Mouse (Mus musculus) lung, embryonic 14.5 days (tissue): ENCODE results near the gene Uqcc1. TPM values are rescaled to one million over a fixed set of nuclear protein-coding genes. Genes with fewer than 3 reads are reported as not detected.

Experiments
- ATAC-seq: fragments of 200-750 bp; cut with Nextera tagmentation; 2 replicates; pipeline ENCODE4 v1.8.0; 2017; ENCODE audit warnings: mild to moderate bottlenecking, moderate TSS enrichment, moderate library complexity; ENCODE audit not compliant: insufficient read depth
- DNase-seq: peaks from one replicate; pipeline ENCODE4 v3.0.0-alpha.2; 2015
- H3K27ac ChIP-seq: fragments of 300-500 bp; sonication (generic); 2 replicates; pipeline ENCODE4 v1.5.1; 2014; ENCODE audit warnings: low read depth, mild to moderate bottlenecking, moderate library complexity
- H3K27me3 ChIP-seq: fragments of 300-500 bp; sonication (generic); 2 replicates; pipeline ENCODE4 v1.6.1; 2014; ENCODE audit warnings: low read length, control low read depth; ENCODE audit not compliant: insufficient read depth
- H3K36me3 ChIP-seq: fragments of 300-500 bp; sonication (generic); 2 replicates; pipeline ENCODE4 v1.6.1; 2014; ENCODE audit warnings: control low read depth; ENCODE audit not compliant: insufficient read depth
- H3K4me1 ChIP-seq: fragments of 300-500 bp; sonication (generic); 2 replicates; pipeline ENCODE4 v1.6.1; 2014; ENCODE audit warnings: antibody characterized with exemption, control low read depth; ENCODE audit not compliant: insufficient read depth
- H3K4me2 ChIP-seq: fragments of 300-500 bp; sonication (generic); 2 replicates; pipeline ENCODE4 v1.6.1; 2014; ENCODE audit warnings: mild to moderate bottlenecking
- H3K4me3 ChIP-seq: fragments of 300-500 bp; sonication (generic); 2 replicates; pipeline ENCODE4 v1.5.1; 2014; ENCODE audit warnings: low read depth, low read length
- H3K9ac ChIP-seq: fragments of 300-500 bp; sonication (generic); 2 replicates; pipeline ENCODE4 v1.6.1; 2014
- H3K9me3 ChIP-seq: fragments of 300-500 bp; sonication (generic); 2 replicates; pipeline ENCODE4 v1.6.1; 2016; ENCODE audit warnings: low read depth, low read length, control low read depth
- CTCF ChIP-seq: IDR thresholded peaks from 2 replicates; pipeline ENCODE4 v1.5.1; 2016; ENCODE audit warnings: antibody characterized with exemption, low read depth
- WGBS: fragments of 180-500 bp; shearing (Covaris S2); extraction: QIAGEN DNeasy Blood & Tissue Kit; methylation state at CpG from one replicate; pipeline ENCODE4 v1.1.7; 2014; 5-methylcytosine and 5-hydroxymethylcytosine counted together
- polyA plus RNA-seq: library from polyadenylated mRNA; unstranded; fragments of >200 nt; fragmentation: Nextera tagmentation; extraction: Ambion mirVana; gene quantifications from 2 replicates; pipeline ENCODE4 v1.2.1, GENCODE M21; 2014

The Uqcc1 gene
- polyA plus RNA-seq, 1 experiment from 2014 or later, result 52.0 TPM

DNA sequence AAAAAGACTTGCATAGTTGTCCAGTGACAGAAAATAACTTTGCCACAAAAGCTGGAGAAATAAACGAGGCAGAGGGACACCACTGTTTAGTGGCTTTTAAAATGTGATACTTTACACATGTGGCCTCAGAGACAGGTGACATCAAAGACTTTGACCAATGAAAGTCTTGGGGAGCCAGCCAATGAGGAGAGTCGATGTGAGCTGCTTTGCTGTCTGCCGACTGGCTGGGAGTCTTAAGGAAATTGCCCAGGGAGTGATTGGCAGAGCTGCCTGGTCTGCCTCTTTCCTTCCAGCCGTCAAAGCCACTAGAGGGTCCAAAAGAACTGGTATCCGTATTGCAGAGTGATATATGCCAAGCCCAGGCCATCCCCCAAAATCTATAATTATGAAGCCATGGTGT is 115.3 kb downstream of the Uqcc1 start:
- Histone ChIP-seq H3K27ac (no peak overlapping the region), H3K27me3 (no peaks in the 10 kb centered on the region), H3K4me1 (no peaks in the 10 kb centered on the region), H3K36me3 (peaks cover 6% of the 10 kb centered on the region; the same call in 1 of the 2 replicates), H3K9me3 (no peaks in the 10 kb centered on the region), H3K9ac (no peak overlapping the region), H3K4me2 (no peak overlapping the region), H3K4me3 (no peak overlapping the region)
- ATAC-seq (no peak), DNase-seq (no peak)
- WGBS, result 25% methylated on average over 5 of the region's 5 CpGs
- TF ChIP-seq CTCF, result no peak

DNA sequence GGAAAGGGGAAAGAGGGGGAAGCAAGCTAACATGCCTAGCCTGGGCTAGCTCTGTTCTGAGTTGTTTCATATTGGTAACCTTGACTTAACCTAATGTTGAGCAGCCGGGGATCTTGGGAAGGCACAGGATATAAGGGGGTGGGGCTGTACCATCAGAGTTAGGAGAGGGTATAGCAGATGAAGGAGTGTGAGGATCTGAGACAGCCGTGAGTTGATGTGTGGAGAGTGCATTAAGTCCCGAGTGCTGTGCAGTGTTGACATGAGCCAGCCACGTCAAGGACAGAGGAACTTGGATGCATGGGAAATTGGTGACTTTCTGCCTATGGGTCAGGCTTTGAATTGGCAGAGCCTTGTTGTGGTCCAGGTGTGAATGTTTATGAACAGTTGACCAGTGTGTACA is 117.5 kb downstream of the Uqcc1 start:
- no peak overlapping the region for H3K9ac ChIP-seq
- WGBS, result 53% methylated on average over 4 of the region's 4 CpGs
- no peaks in the 10 kb centered on the region for H3K4me1 ChIP-seq
- ATAC-seq, result no peak
- no peak overlapping the region for H3K4me2 ChIP-seq
- H3K4me3 ChIP-seq, result no peak overlapping the region
- no peak for DNase-seq
- H3K27me3 ChIP-seq, result no peaks in the 10 kb centered on the region
- H3K9me3 ChIP-seq, result no peaks in the 10 kb centered on the region
- no peaks in the 10 kb centered on the region for H3K36me3 ChIP-seq
- TF ChIP-seq CTCF, result no peak
- no peak overlapping the region for H3K27ac ChIP-seq

DNA sequence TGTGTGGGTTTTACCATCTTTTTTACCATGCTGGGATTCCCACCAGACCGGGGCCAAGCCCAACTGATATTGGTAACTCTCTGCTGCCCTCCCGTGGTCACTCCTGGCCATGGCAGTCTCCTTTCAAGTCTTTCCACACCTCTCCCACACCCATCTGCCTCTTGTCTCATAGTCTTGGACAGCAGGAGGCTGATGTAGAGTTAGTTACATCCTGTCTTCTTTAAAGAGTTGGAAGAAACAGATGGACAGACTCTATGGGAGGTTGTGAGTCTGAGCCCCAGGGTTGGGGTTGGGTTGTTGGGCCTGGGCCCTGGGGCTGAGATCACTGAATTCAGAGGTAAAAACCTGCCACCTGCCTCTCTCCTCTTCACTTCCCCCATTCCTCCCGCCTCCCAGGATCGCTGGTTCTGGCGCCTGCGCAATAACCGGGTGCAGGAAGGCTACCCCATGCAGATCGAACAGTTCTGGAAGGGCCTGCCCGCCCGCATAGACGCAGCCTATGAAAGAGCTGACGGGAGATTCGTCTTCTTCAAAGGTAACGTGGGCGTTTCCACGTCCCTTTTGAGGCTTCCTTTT is 118.2 kb downstream of the Uqcc1 start:
- TF ChIP-seq CTCF, result peak; percentile 90
- Histone ChIP-seq H3K27ac (no peak overlapping the region), H3K4me2 (no peak overlapping the region), H3K4me3 (no peak overlapping the region), H3K9me3 (no peaks in the 10 kb centered on the region), H3K9ac (no peak overlapping the region), H3K4me1 (no peaks in the 10 kb centered on the region), H3K36me3 (no peaks in the 10 kb centered on the region), H3K27me3 (no peaks in the 10 kb centered on the region)
- ATAC-seq, result no peak
- peak; percentile 84 for DNase-seq
- 34% methylated on average over 16 of the region's 16 CpGs for WGBS

DNA sequence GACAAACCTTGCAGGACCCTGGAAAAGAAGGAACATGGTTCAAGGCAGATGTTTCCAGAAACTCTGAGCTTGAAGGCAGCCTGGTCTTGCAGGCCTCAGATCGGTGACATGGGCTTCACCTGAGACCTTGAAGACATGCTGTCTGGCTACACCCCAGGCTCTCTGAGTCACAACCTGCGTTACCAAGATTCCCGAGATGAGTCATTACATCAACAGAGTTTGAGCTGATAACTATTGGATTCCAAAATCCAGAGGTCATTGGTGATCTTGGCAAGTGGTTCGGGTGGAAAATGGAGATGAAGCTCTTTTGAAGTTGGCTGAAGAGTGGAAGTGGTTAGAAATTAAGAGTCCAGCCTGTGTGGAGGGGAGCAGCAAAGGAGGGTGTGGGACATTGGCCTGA is 120.5 kb downstream of the Uqcc1 start:
- no peak overlapping the region for H3K9ac ChIP-seq
- no peak for TF ChIP-seq CTCF
- H3K9me3 ChIP-seq, result no peaks in the 10 kb centered on the region
- no peaks in the 10 kb centered on the region for H3K36me3 ChIP-seq
- H3K4me1 ChIP-seq, result no peaks in the 10 kb centered on the region
- 82% methylated on average over 4 of the region's 4 CpGs for WGBS
- no peak overlapping the region for H3K4me3 ChIP-seq
- no peak for ATAC-seq
- no peak overlapping the region for H3K4me2 ChIP-seq
- DNase-seq, result no peak
- H3K27me3 ChIP-seq, result no peaks in the 10 kb centered on the region
- H3K27ac ChIP-seq, result no peak overlapping the region

DNA sequence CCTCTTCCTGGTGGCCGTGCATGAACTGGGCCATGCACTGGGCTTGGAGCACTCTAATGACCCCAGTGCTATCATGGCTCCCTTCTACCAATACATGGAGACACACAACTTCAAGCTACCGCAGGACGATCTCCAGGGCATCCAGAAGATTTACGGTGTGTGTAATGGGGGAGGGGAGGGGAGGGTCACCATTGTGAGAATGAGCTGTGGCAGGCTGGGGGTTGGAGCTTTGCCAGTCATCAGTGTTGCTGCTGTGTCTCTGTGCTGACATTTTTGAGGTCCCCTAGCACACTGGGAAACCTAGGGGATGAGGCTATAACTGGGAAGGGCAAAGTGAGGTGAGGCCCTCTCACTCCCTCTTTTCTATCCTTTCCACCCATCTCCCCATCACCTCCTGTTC is 122.7 kb downstream of the Uqcc1 start:
- Histone ChIP-seq H3K4me1 (no peaks in the 10 kb centered on the region), H3K36me3 (no peaks in the 10 kb centered on the region), H3K4me3 (no peak overlapping the region), H3K9me3 (no peaks in the 10 kb centered on the region), H3K4me2 (no peak overlapping the region), H3K27me3 (no peaks in the 10 kb centered on the region), H3K9ac (no peak overlapping the region), H3K27ac (no peak overlapping the region)
- 34% methylated on average over 4 of the region's 4 CpGs for WGBS
- no peak for DNase-seq
- ATAC-seq, result no peak
- TF ChIP-seq CTCF, result no peak

DNA sequence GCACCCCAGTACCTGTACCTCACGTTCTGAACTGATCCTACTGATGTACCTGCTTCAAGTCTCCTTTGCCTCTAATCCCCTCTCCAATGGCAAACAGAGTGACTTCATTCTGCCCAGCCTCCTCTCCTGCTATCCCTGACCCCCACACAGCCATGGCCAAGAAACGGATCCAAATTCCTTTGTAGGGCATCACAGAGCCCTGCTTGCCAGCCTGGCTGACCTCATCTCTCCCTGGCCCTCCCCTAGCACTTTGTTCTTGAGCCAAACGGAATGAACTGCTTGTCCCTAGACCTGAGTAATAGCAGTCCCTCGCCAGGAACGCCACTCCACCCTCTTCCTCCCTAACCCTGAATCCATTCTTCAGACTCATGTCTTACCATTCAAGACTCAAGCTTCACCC is 123.6 kb downstream of the Uqcc1 start:
- no peaks in the 10 kb centered on the region for H3K4me1 ChIP-seq
- H3K27me3 ChIP-seq, result no peaks in the 10 kb centered on the region
- H3K9ac ChIP-seq, result no peak overlapping the region
- TF ChIP-seq CTCF, result no peak
- ATAC-seq, result no peak
- 61% methylated on average over 5 of the region's 5 CpGs for WGBS
- no peak overlapping the region for H3K4me3 ChIP-seq
- no peaks in the 10 kb centered on the region for H3K36me3 ChIP-seq
- DNase-seq, result no peak
- H3K9me3 ChIP-seq, result no peaks in the 10 kb centered on the region
- no peak overlapping the region for H3K4me2 ChIP-seq
- no peak overlapping the region for H3K27ac ChIP-seq

DNA sequence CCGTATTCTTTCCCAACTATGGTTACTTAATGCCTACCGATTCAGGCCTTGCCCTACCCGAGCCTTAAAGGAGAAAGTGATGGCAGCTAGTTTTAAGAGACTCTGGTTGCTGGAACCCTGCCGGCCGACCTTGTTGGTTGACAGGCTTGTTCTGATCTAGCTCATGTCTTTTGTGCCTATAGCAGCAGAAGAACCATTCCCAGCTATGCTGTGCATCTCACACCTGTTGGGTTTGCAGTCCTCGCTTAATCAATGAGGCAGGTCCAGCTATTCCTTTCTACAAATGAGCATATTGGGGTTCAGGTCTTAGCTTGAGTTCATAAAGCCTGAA is 124.2 kb downstream of the Uqcc1 start:
- Histone ChIP-seq H3K4me3 (no peak overlapping the region), H3K9me3 (no peaks in the 10 kb centered on the region), H3K27ac (no peak overlapping the region), H3K4me2 (no peak overlapping the region), H3K27me3 (no peaks in the 10 kb centered on the region), H3K4me1 (no peaks in the 10 kb centered on the region), H3K9ac (no peak overlapping the region), H3K36me3 (no peaks in the 10 kb centered on the region)
- no peak for DNase-seq
- ATAC-seq, result no peak
- 69% methylated on average over 6 of the region's 6 CpGs for whole genome bisulfite sequencing
- no peak for TF ChIP-seq CTCF
